Mouse (Mus musculus): ENCODE results near the gene Glod5. TPM values are rescaled to one million over a fixed set of nuclear protein-coding genes. Genes with fewer than 3 reads are reported as not detected.

Glod5 gene
- polyA plus RNA-seq, 1 experiment from 2014 or later, result 3.8 TPM

GRCm38 (mm10) chrX:8002971-8003370 lies 15.3 kb downstream of the Glod5 start:
- Histone ChIP-seq H3K4me2 (replicated peaks) (no peak overlapping the region), H3K27ac (no peak overlapping the region), H3K4me3 (replicated peaks) (no peak overlapping the region), H3K9me3 (no peaks in the 10 kb centered on the region), H3K36me3 (no peaks in the 10 kb centered on the region), H3K9ac (no peak overlapping the region), H3K27me3 (replicated peaks) (no peaks in the 10 kb centered on the region), H3K4me1 (replicated peaks) (no peaks in the 10 kb centered on the region)
- ATAC-seq, result no peak
- 72% methylated on average over 4 of the region's 4 CpGs for WGBS

- Histone ChIP-seq H3K9me3 (no peaks in the 10 kb centered on the region), H3K4me1 (replicated peaks) (no peaks in the 10 kb centered on the region), H3K4me3 (replicated peaks) (no peak overlapping the region), H3K27me3 (replicated peaks) (no peaks in the 10 kb centered on the region), H3K36me3 (no peaks in the 10 kb centered on the region), H3K27ac (no peak overlapping the region), H3K9ac (no peak overlapping the region), H3K4me2 (replicated peaks) (no peak overlapping the region)
- WGBS, result 42% methylated on average over 5 of the region's 5 CpGs
- ATAC-seq, result no peak
These were observed 16.3 kb downstream of the Glod5 start for GRCm38 (mm10) chrX:8002001-8002400.

GRCm38 (mm10) chrX:8000546-8001192 lies 17.6 kb downstream of the Glod5 start:
- Histone ChIP-seq H3K9me3 (no peaks in the 10 kb centered on the region), H3K9ac (no peak overlapping the region), H3K27ac (no peak overlapping the region), H3K27me3 (replicated peaks) (no peaks in the 10 kb centered on the region), H3K36me3 (no peaks in the 10 kb centered on the region), H3K4me3 (replicated peaks) (no peak overlapping the region), H3K4me1 (replicated peaks) (no peaks in the 10 kb centered on the region), H3K4me2 (replicated peaks) (no peak overlapping the region)
- 76% methylated on average over 3 of the region's 3 CpGs for whole genome bisulfite sequencing
- no peak for ATAC-seq

- Histone ChIP-seq H3K27me3 (replicated peaks) (no peaks in the 10 kb centered on the region), H3K9me3 (no peaks in the 10 kb centered on the region), H3K4me2 (replicated peaks) (no peak overlapping the region), H3K9ac (no peak overlapping the region), H3K27ac (no peak overlapping the region), H3K4me1 (replicated peaks) (no peaks in the 10 kb centered on the region), H3K36me3 (no peaks in the 10 kb centered on the region), H3K4me3 (replicated peaks) (no peak overlapping the region)
- peak; percentile 36; the same call in 1 of the 2 replicates for ATAC-seq
- WGBS, result 63% methylated on average over 10 of the region's 10 CpGs
These were observed 25.1 kb downstream of the Glod5 start for GRCm38 (mm10) chrX:7993068-7993735.

GRCm38 (mm10) chrX:7992379-7993067 lies 25.8 kb downstream of the Glod5 start:
- Histone ChIP-seq H3K36me3 (no peaks in the 10 kb centered on the region), H3K27ac (no peak overlapping the region), H3K4me3 (replicated peaks) (no peak overlapping the region), H3K4me1 (replicated peaks) (no peaks in the 10 kb centered on the region), H3K27me3 (replicated peaks) (no peaks in the 10 kb centered on the region), H3K9ac (no peak overlapping the region), H3K4me2 (replicated peaks) (no peak overlapping the region), H3K9me3 (no peaks in the 10 kb centered on the region)
- ATAC-seq, result peak; percentile 82
- WGBS, result 56% methylated on average over 8 of the region's 8 CpGs

GRCm38 (mm10) chrX:7981368-7981767 lies 36.9 kb downstream of the Glod5 start:
- H3K4me3 ChIP-seq (replicated peaks), result no peak overlapping the region
- no peaks in the 10 kb centered on the region for H3K36me3 ChIP-seq
- whole genome bisulfite sequencing, result 79% methylated on average over 7 of the region's 7 CpGs
- no peaks in the 10 kb centered on the region for H3K9me3 ChIP-seq
- no peak for ATAC-seq
- H3K27ac ChIP-seq, result no peak overlapping the region
- H3K4me1 ChIP-seq (replicated peaks), result no peaks in the 10 kb centered on the region
- no peaks in the 10 kb centered on the region for H3K27me3 ChIP-seq (replicated peaks)
- H3K4me2 ChIP-seq (replicated peaks), result no peak overlapping the region
- H3K9ac ChIP-seq, result no peak overlapping the region

GRCm38 (mm10) chrX:7977892-7978291 lies 40.4 kb downstream of the Glod5 start, which contains the start of gene Gata1:
Gene Gata1 (minus strand): TSS chrX:7978071.
- Histone ChIP-seq H3K27ac (no peak within 1 kb of the TSS), H3K9me3 (no peaks in the 10 kb centered on the region), H3K4me1 (replicated peaks) (no peaks in the 10 kb centered on the region), H3K27me3 (replicated peaks) (no peaks in the 10 kb centered on the region), H3K4me3 (replicated peaks) (no peak within 1 kb of the TSS), H3K36me3 (no peaks in the 10 kb centered on the region), H3K9ac (no peak within 1 kb of the TSS), H3K4me2 (replicated peaks) (no peak within 1 kb of the TSS)
- 87% methylated on average over 11 of the region's 11 CpGs for WGBS
- no peak for ATAC-seq

- peak; percentile 58 for ATAC-seq
- 57% methylated on average over 4 of the region's 4 CpGs for WGBS
These were observed 47.0 kb downstream of the Glod5 start for GRCm38 (mm10) chrX:7971292-7971691.

GRCm38 (mm10) chrX:7968899-7969298 lies 49.4 kb downstream of the Glod5 start:
- Histone ChIP-seq H3K4me2 (replicated peaks) (no peak overlapping the region), H3K27me3 (replicated peaks) (no peaks in the 10 kb centered on the region), H3K4me1 (replicated peaks) (no peaks in the 10 kb centered on the region), H3K4me3 (replicated peaks) (no peak overlapping the region), H3K36me3 (no peaks in the 10 kb centered on the region), H3K9me3 (no peaks in the 10 kb centered on the region), H3K27ac (no peak overlapping the region), H3K9ac (no peak overlapping the region)
- 84% methylated on average over 3 of the region's 3 CpGs for WGBS
- ATAC-seq, result no peak

More at GRCm38 (mm10) chrX:7971292-7971691, 47.0 kb downstream of the Glod5 start:
- Histone ChIP-seq H3K27ac (no peak overlapping the region), H3K4me3 (replicated peaks) (no peak overlapping the region), H3K4me1 (replicated peaks) (no peaks in the 10 kb centered on the region), H3K9ac (no peak overlapping the region), H3K4me2 (replicated peaks) (no peak overlapping the region), H3K36me3 (no peaks in the 10 kb centered on the region), H3K27me3 (replicated peaks) (no peaks in the 10 kb centered on the region), H3K9me3 (no peaks in the 10 kb centered on the region)

- WGBS, result 71% methylated on average over 8 of the region's 8 CpGs
- H3K4me2 ChIP-seq (replicated peaks), result no peak overlapping the region
- no peaks in the 10 kb centered on the region for H3K4me1 ChIP-seq (replicated peaks)
- H3K4me3 ChIP-seq (replicated peaks), result no peak overlapping the region
- H3K36me3 ChIP-seq, result no peaks in the 10 kb centered on the region
- ATAC-seq, result no peak
- no peaks in the 10 kb centered on the region for H3K27me3 ChIP-seq (replicated peaks)
- H3K9ac ChIP-seq, result no peak overlapping the region
- H3K27ac ChIP-seq, result no peak overlapping the region
- no peaks in the 10 kb centered on the region for H3K9me3 ChIP-seq
These were observed 50.1 kb downstream of the Glod5 start for GRCm38 (mm10) chrX:7968226-7968625.

GRCm38 (mm10) chrX:7967596-7968201 lies 50.6 kb downstream of the Glod5 start:
- Histone ChIP-seq H3K4me2 (replicated peaks) (no peak overlapping the region), H3K4me1 (replicated peaks) (no peaks in the 10 kb centered on the region), H3K4me3 (replicated peaks) (no peak overlapping the region), H3K9me3 (no peaks in the 10 kb centered on the region), H3K27ac (no peak overlapping the region), H3K9ac (no peak overlapping the region), H3K27me3 (replicated peaks) (no peaks in the 10 kb centered on the region), H3K36me3 (no peaks in the 10 kb centered on the region)
- 80% methylated on average over 6 of the region's 9 CpGs for WGBS
- ATAC-seq, result peak; percentile 69; the same call in 1 of the 2 replicates

- no peaks in the 10 kb centered on the region for H3K36me3 ChIP-seq
- H3K4me3 ChIP-seq (replicated peaks), result no peak overlapping the region
- H3K27me3 ChIP-seq (replicated peaks), result no peaks in the 10 kb centered on the region
- no peak overlapping the region for H3K9ac ChIP-seq
- no peaks in the 10 kb centered on the region for H3K9me3 ChIP-seq
- ATAC-seq, result no peak
- WGBS, result 49% methylated on average over 4 of the region's 4 CpGs
- H3K27ac ChIP-seq, result no peak overlapping the region
- no peaks in the 10 kb centered on the region for H3K4me1 ChIP-seq (replicated peaks)
- H3K4me2 ChIP-seq (replicated peaks), result no peak overlapping the region
These were observed 52.1 kb downstream of the Glod5 start for GRCm38 (mm10) chrX:7966161-7966560.
